Mouse (Mus musculus) liver, embryonic 11.5 days (tissue): Measurements from ENCODE around the gene Dpp8. TPM values are rescaled to one million over a fixed set of nuclear protein-coding genes. Genes with fewer than 3 reads are reported as not detected.

Experiments
- ATAC-seq: fragments of 200-750 bp; cut with Nextera tagmentation; replicated peaks from 2 replicates; pipeline ENCODE4 v1.8.0; 2017; ENCODE audit warnings: moderate number of reproducible peaks, mild to moderate bottlenecking, moderate TSS enrichment, moderate library complexity; ENCODE audit not compliant: low FRiP score
- DNase-seq: peaks from one replicate; pipeline ENCODE4 v3.0.0-alpha.2; 2017; ENCODE audit warnings: low spot score
- H3K27ac ChIP-seq: fragments of 300-500 bp; sonication (generic); 2 replicates; pipeline ENCODE4 v1.5.1; 2014; ENCODE audit warnings: mild to moderate bottlenecking, low read depth, low read length, control low read depth
- H3K27me3 ChIP-seq: fragments of 300-500 bp; sonication (generic); replicated peaks from 2 replicates; pipeline ENCODE4 v1.6.1; 2014; ENCODE audit warnings: low read length, mixed read lengths; ENCODE audit not compliant: control insufficient read depth, insufficient read depth
- H3K36me3 ChIP-seq: fragments of 300-500 bp; sonication (generic); 2 replicates; pipeline ENCODE4 v1.6.1; 2014; ENCODE audit warnings: mild to moderate bottlenecking, low read length, moderate library complexity, mixed read lengths; ENCODE audit not compliant: control insufficient read depth, insufficient read depth
- H3K4me1 ChIP-seq: fragments of 300-500 bp; sonication (generic); replicated peaks from 2 replicates; pipeline ENCODE4 v1.6.1; 2014; ENCODE audit warnings: low read length, mixed read lengths; ENCODE audit not compliant: control insufficient read depth, insufficient read depth
- H3K4me2 ChIP-seq: fragments of 300-500 bp; sonication (generic); 2 replicates; pipeline ENCODE4 v1.6.1; 2014; ENCODE audit warnings: mild to moderate bottlenecking, control low read depth, moderate library complexity
- H3K4me3 ChIP-seq: fragments of 300-500 bp; sonication (generic); 2 replicates; pipeline ENCODE4 v1.5.1; 2014; ENCODE audit warnings: low read depth, low read length, control low read depth
- H3K9ac ChIP-seq: fragments of 300-500 bp; sonication (generic); 2 replicates; pipeline ENCODE4 v1.6.1; 2014; ENCODE audit warnings: low read depth, low read length, control low read depth
- H3K9me3 ChIP-seq: fragments of 300-500 bp; sonication (generic); 2 replicates; pipeline ENCODE4 v1.6.1; 2016; ENCODE audit warnings: low read length, inconsistent platforms, mixed read lengths; ENCODE audit not compliant: control insufficient read depth
- WGBS: fragments of 180-500 bp; shearing (Covaris S2); extraction: QIAGEN DNeasy Blood & Tissue Kit; methylation state at CpG from one replicate; pipeline ENCODE4 v1.1.7; 2014; 5-methylcytosine and 5-hydroxymethylcytosine counted together
- polyA plus RNA-seq: library from polyadenylated mRNA; unstranded; fragments of >200 nt; fragmentation: Nextera tagmentation; extraction: Ambion mirVana; gene quantifications from 2 replicates; pipeline ENCODE4 v1.2.1, GENCODE M21; 2014

Gene Dpp8
- polyA plus RNA-seq, 1 experiment from 2014 or later, result 30.9 TPM

GRCm38 (mm10) chr9:65019146-65019545 lies 13.1 kb upstream of the Dpp8 start:
- peak overlapping the region; percentile 91 for H3K4me2 ChIP-seq
- H3K27ac ChIP-seq, result peak overlapping the region; percentile 46; the same call in 1 of the 2 replicates
- H3K9ac ChIP-seq, result 0 out of 2 replicates have a peak overlapping the region, but pooled peaks have one; percentile 1
- 56% methylated on average over 3 of the region's 3 CpGs for WGBS
- H3K9me3 ChIP-seq, result no peaks in the 10 kb centered on the region
- no peak overlapping the region for H3K4me3 ChIP-seq
- H3K27me3 ChIP-seq, result no peaks in the 10 kb centered on the region
- H3K4me1 ChIP-seq, result peaks cover 45% of the 10 kb centered on the region
- ATAC-seq, result no peak
- no peaks in the 10 kb centered on the region for H3K36me3 ChIP-seq
- DNase-seq, result no peak

- DNase-seq, result no peak
- Histone ChIP-seq H3K4me3 (peak overlapping the region; percentile 83), H3K4me2 (peak overlapping the region; percentile 91), H3K27me3 (no peaks in the 10 kb centered on the region), H3K9me3 (no peaks in the 10 kb centered on the region), H3K9ac (no peak overlapping the region; the same call in 1 of the 2 replicates), H3K36me3 (no peaks in the 10 kb centered on the region), H3K27ac (no peak overlapping the region), H3K4me1 (peaks cover 45% of the 10 kb centered on the region)
- ATAC-seq, result no peak
- WGBS, result 51% methylated on average over 4 of the region's 4 CpGs
Observed at GRCm38 (mm10) chr9:65020128-65020527, 12.1 kb upstream of the Dpp8 start.

GRCm38 (mm10) chr9:65020991-65021886 lies 11.0 kb upstream of the Dpp8 start, which contains the start of gene Hacd3:
Gene Hacd3 (minus strand): TSS chr9:65021693.
- H3K36me3 ChIP-seq, result no peaks in the 10 kb centered on the region
- H3K9ac ChIP-seq, result peak within 1 kb of the TSS; percentile 89
- under 1% methylated on average over 81 of the region's 81 CpGs for WGBS
- peak within 1 kb of the TSS; percentile 83 for H3K4me3 ChIP-seq
- peak; percentile 91 for DNase-seq
- peak within 1 kb of the TSS; percentile 80 for H3K27ac ChIP-seq
- peak; percentile 90 for ATAC-seq
- no peaks in the 10 kb centered on the region for H3K27me3 ChIP-seq
- H3K4me2 ChIP-seq, result peak within 1 kb of the TSS; percentile 91
- H3K9me3 ChIP-seq, result no peaks in the 10 kb centered on the region
- H3K4me1 ChIP-seq, result peaks cover 37% of the 10 kb centered on the region

GRCm38 (mm10) chr9:65021887-65022579 lies 10.2 kb upstream of the Dpp8 start:
- peaks cover 32% of the 10 kb centered on the region for H3K4me1 ChIP-seq
- H3K9ac ChIP-seq, result peak overlapping the region; percentile 89
- DNase-seq, result no peak
- H3K27ac ChIP-seq, result peak overlapping the region; percentile 80
- peak overlapping the region; percentile 83 for H3K4me3 ChIP-seq
- H3K36me3 ChIP-seq, result no peaks in the 10 kb centered on the region
- WGBS, result 22% methylated on average over 9 of the region's 9 CpGs
- H3K4me2 ChIP-seq, result peak overlapping the region; percentile 91
- H3K27me3 ChIP-seq, result no peaks in the 10 kb centered on the region
- no peak; the same call in 1 of the 2 replicates for ATAC-seq
- H3K9me3 ChIP-seq, result no peaks in the 10 kb centered on the region

- WGBS, result 68% methylated on average over 4 of the region's 4 CpGs
- Histone ChIP-seq H3K4me1 (peaks cover 32% of the 10 kb centered on the region), H3K27ac (no peak overlapping the region), H3K4me3 (no peak overlapping the region), H3K36me3 (no peaks in the 10 kb centered on the region), H3K9ac (no peak overlapping the region), H3K27me3 (no peaks in the 10 kb centered on the region), H3K9me3 (no peaks in the 10 kb centered on the region), H3K4me2 (no peak overlapping the region)
- no peak for DNase-seq
- no peak for ATAC-seq
Observed at GRCm38 (mm10) chr9:65022580-65023135, 9.6 kb upstream of the Dpp8 start.

- H3K9me3 ChIP-seq, result no peaks in the 10 kb centered on the region
- no peak overlapping the region for H3K4me3 ChIP-seq
- no peaks in the 10 kb centered on the region for H3K36me3 ChIP-seq
- no peaks in the 10 kb centered on the region for H3K27me3 ChIP-seq
- 86% methylated on average over 3 of the region's 3 CpGs for WGBS
- no peak overlapping the region for H3K4me2 ChIP-seq
- peaks cover 28% of the 10 kb centered on the region for H3K4me1 ChIP-seq
- ATAC-seq (no peak), DNase-seq (no peak)
- no peak overlapping the region for H3K27ac ChIP-seq
- H3K9ac ChIP-seq, result no peak overlapping the region
Observed at GRCm38 (mm10) chr9:65023447-65023846, 8.8 kb upstream of the Dpp8 start.

- Histone ChIP-seq H3K36me3 (no peaks in the 10 kb centered on the region), H3K9me3 (no peaks in the 10 kb centered on the region), H3K4me3 (no peak overlapping the region), H3K4me2 (no peak overlapping the region), H3K27me3 (no peaks in the 10 kb centered on the region), H3K9ac (no peak overlapping the region), H3K4me1 (peaks cover 7% of the 10 kb centered on the region), H3K27ac (no peak overlapping the region)
- ATAC-seq, result no peak
- 81% methylated on average over 7 of the region's 7 CpGs for WGBS
- DNase-seq, result no peak
Observed at GRCm38 (mm10) chr9:65027241-65027640, 5.0 kb upstream of the Dpp8 start.

- Histone ChIP-seq H3K4me3 (no peak overlapping the region), H3K27me3 (no peaks in the 10 kb centered on the region), H3K4me2 (no peak overlapping the region), H3K4me1 (peaks cover 6% of the 10 kb centered on the region; the same call in 1 of the 2 replicates), H3K9ac (no peak overlapping the region), H3K27ac (no peak overlapping the region), H3K9me3 (no peaks in the 10 kb centered on the region), H3K36me3 (no peaks in the 10 kb centered on the region)
- ATAC-seq, result no peak
- WGBS, result 77% methylated on average over 5 of the region's 5 CpGs
- DNase-seq, result no peak
Observed at GRCm38 (mm10) chr9:65028313-65028712, 3.9 kb upstream of the Dpp8 start.
